Mouse (Mus musculus) CH12.LX (cell line): Measurements from ENCODE around the gene Pcbp2.

Experiments used
- BHLHE40 ChIP-seq: IDR thresholded peaks from 2 replicates; pipeline ENCODE4 v1.6.1; 2011; ENCODE audit warnings: mild to moderate bottlenecking, low read depth, low read length, improper control_type of control experiment
- CTCF ChIP-seq, 2 experiments: IDR thresholded peaks in 1 of 2; conservative IDR thresholded peaks in 1 of 2; 2 replicates each; pipeline ENCODE4 v1.5.1; 2011 to 2012; ENCODE audit warnings: low read depth in 2 of 2, low read length in 2 of 2, improper control_type of control experiment in 1 of 2, inconsistent platforms in 1 of 2, mild to moderate bottlenecking in 1 of 2, moderate library complexity in 1 of 2
- RAD21 ChIP-seq: IDR thresholded peaks from 2 replicates; pipeline ENCODE4 v1.6.1; 2011; ENCODE audit warnings: low read depth, mild to moderate bottlenecking, low read length, improper control_type of control experiment, moderate library complexity
- ZC3H11A ChIP-seq: IDR thresholded peaks from 2 replicates; pipeline ENCODE4 v1.6.1; 2012; ENCODE audit warnings: low read depth, mild to moderate bottlenecking, inconsistent platforms, low read length, improper control_type of control experiment

DNA sequence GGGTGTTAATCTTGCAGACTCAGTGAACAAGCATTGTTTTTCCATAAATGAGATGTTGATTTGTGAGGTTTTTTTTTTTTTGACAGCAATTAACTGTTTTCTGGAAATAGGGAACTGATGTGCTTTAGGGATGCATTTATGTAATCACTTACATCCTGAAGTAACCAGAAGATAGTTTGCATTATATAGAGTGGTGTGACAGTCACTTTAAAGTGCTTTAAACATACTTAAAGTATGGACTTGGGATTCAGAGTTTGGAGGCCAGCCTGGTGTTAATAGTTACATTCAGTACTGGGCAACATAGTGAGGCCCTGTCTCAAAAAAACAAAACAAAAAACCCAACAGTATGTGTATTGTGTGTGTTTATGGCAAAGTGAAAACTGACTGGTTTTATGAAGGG lies 1.4 kb downstream of the Pcbp2 start:
- TF ChIP-seq ZC3H11A = no peak
- no peak for TF ChIP-seq BHLHE40
- no peak for TF ChIP-seq CTCF (conservative IDR thresholded peaks at IDR 0.05 in 1 of 2, IDR thresholded peaks at IDR 0.05 in 1 of 2; ENCODE audit: low read depth in 2 of 2, low read length in 2 of 2)
- TF ChIP-seq RAD21 = no peak
